Mouse (Mus musculus): ENCODE measurements around the gene Ccdc6.

DNA sequence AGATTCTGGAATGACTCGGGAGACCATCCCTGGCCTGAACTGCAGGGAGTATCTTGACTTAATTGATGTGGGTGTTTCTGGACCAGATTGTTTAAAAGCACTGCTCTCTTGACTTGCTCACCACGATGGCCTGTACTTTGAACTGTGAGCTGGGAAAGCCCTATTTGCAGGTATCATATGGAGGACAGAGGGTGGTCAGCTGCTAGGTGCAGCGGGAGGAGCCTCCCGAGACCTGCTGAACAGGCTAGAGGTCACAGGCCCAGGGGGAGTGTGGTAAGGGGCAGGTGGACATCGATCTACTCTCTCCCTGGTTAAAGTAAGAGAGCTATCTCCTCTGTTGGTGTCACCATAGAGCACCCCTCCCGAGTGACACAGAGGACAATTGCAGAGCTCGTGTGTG, 28.6 kb downstream of the Ccdc6 start:
- TF ChIP-seq TCF12 (IDR thresholded peaks at IDR 0.05; ENCODE audit: insufficient read depth, poor library complexity, severe bottlenecking) (no peak), MAX (IDR thresholded peaks at IDR 0.05; ENCODE audit: low read depth) (no peak), POLR2AphosphoS2 (IDR thresholded peaks at IDR 0.05; ENCODE audit: insufficient read length, low read depth) (no peak)
